Mouse (Mus musculus): Measurements from ENCODE around the gene Jak3.

Jak3 gene

DNA sequence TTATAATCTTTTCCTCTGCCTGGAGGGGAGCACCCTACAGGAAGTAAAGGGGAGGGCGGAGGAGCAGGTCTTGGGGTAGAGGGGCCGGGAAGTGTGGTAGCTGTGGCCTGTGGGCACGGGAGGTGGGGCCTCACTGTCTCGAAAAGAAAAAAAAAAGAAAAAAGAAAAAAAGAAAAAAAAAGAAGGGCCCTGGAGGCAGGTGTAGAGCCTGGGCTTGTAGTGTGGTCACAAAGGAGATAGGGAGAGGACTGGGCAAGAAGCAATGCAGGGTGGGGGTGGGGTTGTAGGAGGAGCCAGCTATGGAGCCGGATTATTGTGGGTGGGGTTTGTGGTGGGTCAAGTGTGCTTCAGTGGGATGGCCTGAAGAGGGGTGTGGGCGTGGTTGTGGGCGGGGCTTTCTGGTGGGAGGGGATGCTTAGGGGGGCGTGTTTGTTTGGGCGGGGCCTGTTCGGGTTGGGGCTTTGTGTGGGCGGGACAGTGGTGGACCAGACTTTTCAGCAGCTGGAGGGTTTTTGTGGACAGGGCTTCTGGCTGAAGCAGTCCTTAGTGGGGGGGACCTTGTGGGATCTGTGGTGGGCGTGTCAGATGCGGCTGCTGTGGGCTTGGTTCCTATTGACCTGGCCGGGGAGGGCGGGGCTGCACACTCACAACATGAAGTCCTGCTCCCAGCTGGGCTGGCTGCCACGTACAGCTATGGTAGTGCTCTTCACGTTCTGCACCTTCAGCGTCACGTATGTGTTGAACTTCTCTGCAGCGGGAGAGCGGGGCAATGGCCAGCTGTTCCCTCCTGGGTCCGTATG, 10.6 kb upstream of the Jak3 start:
- DNase-seq (ENCODE audit: extremely low read depth, low read depth, low spot score), result no peak

DNA sequence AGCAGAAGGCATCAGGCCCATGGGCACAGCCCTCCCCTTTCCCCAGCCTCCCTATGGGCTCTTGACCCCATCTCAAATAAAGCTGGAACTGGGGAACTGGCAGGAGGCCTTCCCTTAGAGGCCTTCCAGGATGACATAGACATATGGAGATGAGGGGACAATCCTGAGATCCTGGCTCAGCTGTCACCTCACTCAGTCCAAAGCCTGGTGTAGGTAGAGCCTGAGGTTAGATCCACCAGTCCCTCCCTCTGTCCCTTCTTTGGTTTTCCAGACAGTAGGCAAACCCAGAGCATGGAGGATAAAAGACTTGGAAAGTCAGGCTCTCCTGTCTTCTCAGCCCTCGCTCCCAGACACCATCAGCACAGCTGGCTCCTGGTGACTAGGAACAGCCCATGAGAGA, 9.2 kb upstream of the Jak3 start:
- DNase-seq (ENCODE audit: extremely low read depth, low read depth, low spot score), result no peak

DNA sequence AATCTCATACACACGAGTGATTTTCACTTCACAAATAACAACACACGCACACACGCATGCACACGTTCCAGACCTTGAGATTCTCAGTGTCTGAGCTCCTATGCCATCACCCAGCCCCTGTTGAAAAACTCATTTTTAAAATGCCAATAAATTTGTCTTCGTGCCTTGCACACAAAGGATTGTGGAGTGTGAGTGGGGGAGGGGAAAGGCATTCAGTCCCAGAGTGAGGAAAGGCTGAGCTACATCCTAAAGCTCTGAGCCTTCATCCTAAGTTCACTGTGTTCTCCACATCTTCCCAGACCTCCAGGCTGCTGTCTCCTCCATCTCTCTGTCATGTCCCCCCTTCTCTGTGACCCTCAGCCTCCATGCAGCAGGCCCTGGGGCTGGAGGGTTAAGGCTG, 8.8 kb upstream of the Jak3 start:
- no peak for DNase-seq (ENCODE audit: extremely low read depth, low read depth, low spot score)

DNA sequence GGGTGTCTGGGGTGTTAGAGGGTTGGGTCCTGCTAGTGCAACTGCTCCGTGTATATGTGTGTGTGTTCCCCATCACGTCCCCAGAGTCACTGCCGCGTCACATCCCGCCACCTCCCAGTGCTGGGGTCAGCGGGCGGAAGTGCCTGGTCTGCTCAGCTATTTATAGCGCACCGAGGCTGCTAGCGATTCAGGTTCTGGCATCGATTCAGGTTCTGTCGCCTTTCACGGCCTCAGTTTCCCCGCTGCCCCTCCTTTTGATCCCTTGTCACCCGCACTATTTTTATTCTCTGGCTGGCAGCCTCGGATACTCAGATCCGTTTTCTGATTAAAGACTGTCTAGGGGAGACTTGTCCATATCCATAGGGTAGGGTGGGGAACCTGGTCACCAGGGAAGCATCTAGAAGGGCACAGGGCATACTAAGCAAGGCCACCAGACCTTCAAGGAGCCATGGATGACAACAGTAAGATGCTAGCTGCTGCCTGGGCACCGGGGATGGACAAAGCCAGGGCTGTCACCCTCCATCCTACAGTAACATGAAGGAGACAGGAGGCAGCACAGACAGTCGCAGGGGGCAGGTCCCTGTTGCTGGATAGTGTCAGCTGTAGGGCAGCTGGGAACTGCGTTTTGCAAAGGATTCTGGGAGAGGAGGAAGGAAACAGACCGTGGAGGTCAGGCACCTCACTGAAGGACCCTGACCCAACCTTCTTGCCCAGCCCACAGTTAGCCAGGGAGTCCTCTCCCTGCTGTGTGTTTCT, 7.7 kb upstream of the Jak3 start:
- DNase-seq (ENCODE audit: extremely low read depth, low read depth, low spot score), result no peak

DNA sequence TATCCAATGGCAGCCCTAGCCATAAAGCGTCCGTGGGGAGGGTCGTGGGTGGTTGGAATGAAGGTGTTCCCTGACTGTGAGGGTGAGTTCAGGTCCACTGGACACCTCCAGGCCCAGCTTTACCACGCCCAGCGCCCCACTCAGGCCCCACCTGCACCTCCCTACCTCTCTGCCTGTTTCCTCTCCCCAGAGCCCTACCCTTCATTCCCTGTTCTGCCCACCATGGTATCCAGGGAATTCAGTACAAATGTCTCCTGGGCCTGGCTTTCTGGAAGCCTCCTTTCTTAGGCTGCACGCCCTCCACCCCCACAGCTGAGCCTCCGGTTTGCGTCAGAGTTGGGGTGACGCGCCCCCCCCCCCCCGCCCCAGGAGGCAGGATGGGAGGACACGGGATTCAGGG, 5.9 kb upstream of the Jak3 start:
- no peak for DNase-seq (ENCODE audit: extremely low read depth, low read depth, low spot score)

DNA sequence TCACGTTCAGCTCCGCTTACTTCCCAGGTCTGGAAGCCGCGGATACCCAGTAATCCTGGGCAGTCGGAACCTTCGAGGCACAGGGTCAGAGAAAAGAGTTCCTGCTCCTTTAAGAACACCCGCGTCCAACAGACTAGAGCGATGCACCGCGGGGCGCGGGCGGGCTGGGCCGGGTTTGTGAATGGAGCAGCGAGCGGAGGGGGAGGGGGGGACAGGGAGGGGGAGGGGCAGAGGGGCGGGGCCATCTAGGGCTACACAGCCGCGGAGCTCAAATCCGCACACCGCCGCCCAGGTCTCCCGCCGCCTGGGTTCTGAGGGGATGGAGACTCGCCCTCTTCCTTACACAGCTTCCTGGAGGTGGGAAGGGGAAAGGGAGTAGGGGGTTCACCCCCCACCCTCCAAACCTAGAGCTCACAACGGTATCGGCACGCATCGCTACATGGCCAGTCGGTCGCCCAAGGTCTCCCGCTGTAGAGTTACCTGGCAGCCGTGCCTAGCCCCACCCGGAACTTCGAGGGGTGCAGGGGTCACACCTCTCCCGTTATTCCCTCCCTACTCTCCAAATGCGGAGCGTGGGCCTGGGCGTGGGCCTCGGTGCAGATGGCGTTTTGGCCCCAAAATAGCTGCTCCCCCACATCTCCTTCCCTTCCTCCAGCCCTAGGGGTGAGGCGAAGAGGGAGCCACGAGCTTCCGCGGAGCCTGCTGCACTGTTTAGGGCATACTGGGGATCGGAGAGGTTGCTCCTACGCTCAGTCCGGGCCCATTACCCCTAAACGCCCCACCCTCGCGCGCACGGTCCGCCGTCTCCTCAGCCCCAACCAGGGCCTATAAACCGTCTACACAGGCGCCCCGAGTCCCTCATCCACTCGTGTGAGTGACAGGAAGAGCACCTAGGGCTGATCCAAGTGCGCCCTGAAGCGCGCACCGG, 5.2 kb upstream of the Jak3 start:
- DNase-seq (ENCODE audit: extremely low read depth, low read depth, low spot score), result no peak

DNA sequence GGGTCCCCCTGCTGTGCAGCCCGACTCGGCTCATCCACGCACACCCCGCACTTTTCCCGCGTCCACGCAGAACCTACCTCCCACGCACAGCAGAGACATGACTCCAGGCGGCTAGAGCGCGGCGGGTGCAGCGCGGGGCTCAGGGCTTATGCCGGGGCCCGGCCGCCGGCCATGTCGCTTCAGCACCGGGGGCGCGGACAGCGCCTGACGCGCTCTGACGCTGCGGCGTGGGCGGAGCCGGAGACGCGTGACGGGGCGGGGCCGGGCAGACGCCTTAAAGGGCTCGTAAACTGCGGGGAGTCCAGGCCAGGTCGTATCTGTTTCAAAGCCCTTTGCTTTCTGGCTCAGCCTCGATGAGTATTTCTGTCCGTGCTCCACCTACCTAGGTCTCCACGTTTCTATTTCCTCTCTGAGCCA, 4.5 kb upstream of the Jak3 start, which contains the start of gene Unc13a:
Unc13a (minus strand) TSS at position 209 of the 417 bp plus-strand sequence.
- DNase-seq (ENCODE audit: extremely low read depth, low read depth, low spot score), result no peak

DNA sequence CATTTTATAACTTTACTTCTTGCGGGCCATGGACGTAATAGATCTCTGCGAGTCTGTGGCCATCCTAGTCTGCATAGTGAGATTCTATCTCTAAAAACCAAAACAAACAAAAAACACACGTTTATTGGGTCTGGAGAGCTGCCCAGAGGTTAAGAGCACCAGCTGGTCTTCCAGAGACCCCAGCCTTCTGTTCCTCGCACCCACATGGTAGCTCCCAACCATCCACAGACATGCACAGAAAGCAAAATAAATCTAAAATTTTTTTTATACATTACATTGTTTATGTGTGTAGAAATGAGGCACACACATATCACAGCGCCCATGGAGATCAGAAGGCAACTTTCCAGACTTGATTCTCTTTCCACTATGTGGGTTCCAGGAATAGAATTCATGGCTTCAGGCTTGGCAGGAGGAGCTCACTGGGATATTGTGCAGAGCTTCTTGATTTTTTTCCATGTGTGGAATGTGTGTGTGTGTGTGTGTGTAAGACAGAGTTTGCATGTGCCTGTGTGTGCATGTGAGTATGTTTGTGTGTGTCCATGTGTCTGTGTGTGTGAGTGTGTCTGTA, 3.8 kb upstream of the Jak3 start:
- no peak for DNase-seq (ENCODE audit: extremely low read depth, low read depth, low spot score)

DNA sequence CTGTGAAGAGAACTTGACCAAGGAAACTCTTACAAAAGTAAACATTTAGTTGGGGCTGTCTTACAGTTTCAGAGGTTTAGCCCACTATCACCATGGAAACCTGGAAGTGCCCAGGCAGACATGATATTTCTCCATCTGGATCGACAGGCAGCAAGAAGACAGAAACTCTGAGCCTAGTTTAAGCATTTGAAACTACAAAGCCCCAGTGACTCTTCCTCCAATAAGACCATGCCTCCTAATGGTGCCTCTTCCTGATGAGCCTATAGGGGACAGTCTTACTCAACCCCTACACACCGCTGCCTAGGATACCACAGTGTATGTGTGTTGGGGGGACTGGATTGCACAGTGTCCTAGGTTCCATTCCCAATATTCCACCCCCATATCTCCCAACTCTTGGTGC, 2.0 kb upstream of the Jak3 start:
- DNase-seq (ENCODE audit: extremely low read depth, low read depth, low spot score), result no peak

DNA sequence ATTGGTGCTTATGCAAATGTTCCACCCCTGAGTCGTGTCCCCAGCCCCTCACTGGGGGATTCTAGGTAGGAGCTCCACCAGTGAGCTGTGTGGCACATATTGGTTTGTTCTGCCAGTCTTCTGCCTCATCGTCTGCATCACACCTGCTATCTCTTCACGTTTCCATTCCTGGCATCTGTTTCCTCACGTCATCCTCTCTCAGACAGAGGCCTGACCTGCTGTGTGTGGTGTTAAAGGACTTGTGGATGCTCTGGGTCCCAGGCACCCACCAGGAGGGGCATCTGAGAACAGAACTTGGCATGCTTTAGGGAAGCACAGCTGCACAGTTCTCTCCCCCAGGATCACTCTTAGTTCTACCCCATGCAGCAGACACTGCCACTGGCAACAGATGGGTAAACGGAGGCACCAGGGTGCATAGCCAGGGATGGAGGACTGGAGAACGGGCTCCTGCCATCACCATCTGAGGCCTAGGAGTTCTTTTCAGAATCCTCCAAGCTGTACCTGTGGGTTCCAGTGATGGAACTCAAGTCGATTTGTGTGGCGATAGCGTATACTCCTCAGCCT, 558 bp upstream of the Jak3 start:
- DNase-seq (ENCODE audit: extremely low read depth, low read depth, low spot score), result no peak

DNA sequence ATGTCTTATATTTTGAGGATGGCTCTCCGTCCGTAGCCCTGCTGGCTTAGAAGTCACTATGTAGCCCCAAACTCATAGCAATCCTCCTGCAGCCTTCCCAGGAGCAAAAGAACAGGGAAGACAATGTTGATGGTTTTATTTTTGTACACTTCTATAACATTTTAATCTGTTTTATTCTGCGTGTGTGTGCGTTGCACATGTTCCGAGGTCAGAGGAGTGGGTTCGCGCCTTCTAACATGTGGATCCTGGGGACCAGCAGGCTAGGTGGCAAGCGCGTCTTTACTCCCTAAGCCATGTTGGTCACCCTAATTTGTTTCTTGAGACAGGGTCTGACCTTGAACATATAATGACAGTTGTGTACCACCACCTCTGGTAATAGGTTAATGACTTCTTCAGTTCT, 707 bp downstream of the Jak3 start:
- DNase-seq (ENCODE audit: extremely low read depth, low read depth, low spot score), result no peak

DNA sequence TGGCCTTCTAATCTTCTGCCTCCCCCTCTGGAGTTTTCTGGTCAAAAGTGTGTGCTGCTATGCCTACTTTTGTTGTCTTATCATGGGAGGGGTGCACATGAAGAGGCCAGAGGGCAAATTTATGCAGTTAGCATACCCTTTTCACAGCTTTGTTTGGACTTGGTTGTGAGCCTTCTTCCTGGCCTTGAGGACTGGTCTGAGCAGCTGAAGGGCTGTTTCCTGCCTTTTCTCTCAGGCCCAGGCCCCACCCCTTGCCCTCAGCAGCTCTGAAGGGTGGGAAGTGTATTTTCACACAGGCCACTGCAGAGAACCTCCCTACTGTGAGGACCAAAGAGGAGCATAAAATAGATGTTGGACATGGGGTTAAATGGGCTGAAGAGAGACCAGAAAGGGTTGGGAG, 1.5 kb downstream of the Jak3 start:
- no peak for DNase-seq (ENCODE audit: extremely low read depth, low read depth, low spot score)

DNA sequence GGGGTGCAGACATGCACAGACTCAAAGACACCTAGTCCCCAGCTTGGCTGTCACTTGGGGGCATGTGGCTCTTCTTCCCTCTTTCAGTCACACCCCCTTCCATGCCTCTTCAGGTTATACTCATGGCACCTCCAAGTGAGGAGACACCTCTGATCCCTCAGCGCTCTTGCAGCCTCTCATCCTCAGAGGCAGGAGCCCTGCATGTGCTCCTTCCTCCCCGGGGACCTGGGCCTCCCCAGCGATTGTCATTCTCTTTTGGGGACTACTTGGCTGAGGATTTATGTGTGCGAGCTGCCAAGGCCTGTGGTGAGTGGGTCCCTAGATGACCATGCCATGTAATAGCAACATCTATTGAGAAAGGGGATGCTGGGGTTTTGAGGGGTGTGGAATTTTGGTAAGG, 2.1 kb downstream of the Jak3 start:
- no peak for DNase-seq (ENCODE audit: extremely low read depth, low read depth, low spot score)

DNA sequence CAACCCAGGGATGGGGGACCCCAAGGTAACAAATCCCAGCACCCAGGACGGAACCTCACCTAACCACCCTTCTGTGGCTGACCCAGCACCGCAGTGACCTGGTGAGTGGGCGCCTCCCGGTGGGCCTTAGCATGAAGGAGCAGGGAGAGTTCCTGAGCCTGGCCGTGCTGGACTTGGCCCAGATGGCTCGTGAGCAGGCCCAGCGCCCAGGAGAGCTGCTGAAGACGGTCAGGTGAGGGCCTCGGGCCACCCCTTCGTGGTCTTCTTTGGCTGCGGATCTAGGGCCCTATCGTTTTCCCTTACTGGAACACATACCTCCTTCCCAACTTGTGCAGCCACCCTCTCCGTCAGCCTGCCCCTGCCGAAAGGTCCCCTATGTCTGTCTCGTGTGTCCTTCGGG, 3.0 kb downstream of the Jak3 start:
- no peak for DNase-seq (ENCODE audit: extremely low read depth, low read depth, low spot score)

DNA sequence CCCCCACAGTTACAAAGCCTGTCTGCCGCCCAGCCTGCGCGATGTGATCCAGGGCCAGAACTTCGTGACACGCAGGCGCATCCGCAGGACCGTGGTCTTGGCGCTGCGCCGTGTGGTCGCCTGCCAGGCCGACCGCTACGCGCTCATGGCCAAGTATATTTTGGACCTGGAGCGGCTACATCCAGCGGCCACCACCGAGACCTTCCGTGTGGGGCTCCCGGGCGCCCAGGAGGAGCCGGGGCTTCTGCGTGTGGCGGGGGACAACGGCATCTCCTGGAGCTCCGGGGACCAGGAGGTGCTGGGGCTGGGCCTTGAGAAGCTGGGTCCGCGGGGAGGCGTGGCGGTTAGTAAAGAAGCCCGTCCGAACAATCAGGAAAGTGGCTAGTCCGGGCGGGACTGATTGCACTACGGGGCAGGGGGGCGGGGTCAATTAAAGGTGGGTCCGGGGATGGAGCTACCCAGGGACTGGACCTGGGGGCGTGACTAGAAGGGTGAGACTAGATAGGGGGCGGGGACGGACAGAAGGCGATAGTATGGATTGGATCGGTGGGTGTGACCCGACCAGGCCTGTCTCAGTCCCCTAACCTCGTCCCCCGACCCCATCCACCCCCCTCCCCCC, 3.6 kb downstream of the Jak3 start:
- no peak for DNase-seq (ENCODE audit: extremely low read depth, low read depth, low spot score)

DNA sequence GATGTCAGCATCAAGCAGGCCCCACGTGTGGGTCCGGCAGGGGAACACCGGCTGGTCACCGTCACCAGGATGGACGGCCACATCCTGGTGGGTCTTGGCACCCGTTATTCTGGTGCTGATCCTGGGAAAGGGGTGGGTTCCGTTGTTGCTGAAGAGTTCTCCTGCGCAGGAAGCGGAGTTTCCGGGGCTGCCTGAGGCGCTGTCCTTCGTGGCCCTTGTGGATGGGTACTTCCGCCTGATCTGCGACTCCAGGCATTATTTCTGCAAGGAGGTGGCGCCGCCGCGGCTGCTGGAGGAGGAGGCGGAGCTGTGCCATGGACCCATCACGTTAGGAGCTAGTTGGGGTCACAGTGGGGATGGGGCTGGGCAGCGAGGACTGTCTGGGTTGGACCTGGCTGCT, 4.4 kb downstream of the Jak3 start:
- DNase-seq (ENCODE audit: extremely low read depth, low read depth, low spot score), result no peak

DNA sequence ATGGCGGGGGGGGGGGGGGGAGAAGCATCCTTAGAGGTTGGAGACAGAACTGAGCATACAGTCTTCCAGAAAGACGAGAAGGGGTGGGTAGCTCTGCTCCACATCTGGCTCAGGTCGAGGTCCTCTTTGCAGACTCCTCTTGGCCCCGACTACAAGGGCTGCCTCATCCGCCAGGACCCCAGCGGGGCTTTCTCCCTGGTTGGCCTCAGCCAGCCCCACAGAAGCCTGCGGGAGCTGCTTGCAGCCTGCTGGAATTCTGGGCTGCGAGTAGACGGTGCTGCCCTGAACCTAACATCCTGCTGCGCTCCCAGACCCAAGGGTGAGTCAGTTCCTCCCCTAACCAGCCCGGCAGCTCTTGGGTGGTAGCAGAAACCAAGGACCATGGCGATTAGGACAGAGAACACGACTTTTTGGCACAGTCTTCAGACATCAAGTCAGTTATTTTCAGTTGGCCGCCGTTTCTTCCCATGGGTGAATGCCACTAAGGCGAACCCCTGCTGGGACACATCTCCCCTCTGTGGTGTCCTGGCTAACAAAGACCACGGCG, 5.3 kb downstream of the Jak3 start:
- DNase-seq (ENCODE audit: extremely low read depth, low read depth, low spot score), result no peak

DNA sequence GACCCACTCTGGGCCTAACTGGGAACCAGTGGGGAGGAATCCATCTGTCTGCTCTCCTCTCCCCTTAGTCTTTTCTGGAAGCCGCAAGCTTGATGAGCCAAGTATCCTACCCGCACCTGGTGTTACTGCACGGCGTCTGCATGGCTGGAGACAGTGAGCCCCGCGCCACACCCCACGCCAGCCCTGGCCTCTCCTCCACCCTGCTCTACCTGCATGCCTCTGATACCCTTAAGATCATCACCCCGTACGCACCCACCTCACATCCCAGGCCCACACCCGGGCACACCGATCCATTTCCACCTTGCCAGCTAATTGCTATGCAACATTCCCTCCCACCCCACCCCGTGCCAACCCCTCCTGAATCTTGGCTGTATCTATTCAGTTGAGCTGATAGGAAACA, 6.7 kb downstream of the Jak3 start:
- DNase-seq (ENCODE audit: extremely low read depth, low read depth, low spot score), result no peak

DNA sequence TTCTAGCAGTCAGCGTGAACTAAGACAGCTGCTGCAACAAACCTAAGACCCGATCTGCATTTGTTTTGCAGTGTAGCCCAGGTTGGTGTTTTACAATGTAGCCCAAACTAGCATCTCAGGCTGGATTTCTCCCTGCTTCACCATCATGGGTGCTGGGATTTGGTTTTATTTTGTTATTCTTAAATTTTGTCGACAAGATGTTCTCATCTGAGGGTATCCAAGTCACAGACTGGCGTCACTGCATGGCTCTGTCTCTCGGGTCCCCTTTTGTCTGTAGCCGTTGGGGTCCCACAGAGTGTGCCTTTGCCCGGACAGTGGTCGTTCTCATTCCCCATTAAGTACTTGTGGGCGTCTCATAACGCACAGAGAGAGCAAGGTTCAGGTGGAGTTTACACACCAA, 8.6 kb downstream of the Jak3 start:
- DNase-seq (ENCODE audit: extremely low read depth, low read depth, low spot score), result no peak

DNA sequence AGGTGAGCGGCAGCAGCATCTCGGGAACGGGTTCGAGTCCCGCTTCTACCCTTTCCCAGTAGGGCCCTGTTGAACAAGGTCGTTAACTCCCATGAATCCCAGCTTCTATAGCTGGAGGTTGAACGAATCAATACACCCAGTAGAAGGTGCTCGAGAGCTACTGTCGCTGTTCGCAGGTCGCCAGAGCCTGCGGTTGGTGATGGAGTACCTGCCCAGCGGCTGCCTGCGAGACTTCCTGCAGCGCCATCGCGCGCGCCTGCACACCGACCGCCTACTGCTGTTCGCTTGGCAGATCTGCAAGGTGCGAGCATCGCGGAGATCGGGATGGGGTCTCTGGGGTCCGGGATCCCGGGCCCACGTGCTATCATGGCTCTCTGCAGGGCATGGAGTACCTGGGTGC, 9.5 kb downstream of the Jak3 start:
- no peak for DNase-seq (ENCODE audit: extremely low read depth, low read depth, low spot score)
